Mouse (Mus musculus): Measurements from ENCODE around the gene Ino80e.

The Ino80e gene

DNA sequence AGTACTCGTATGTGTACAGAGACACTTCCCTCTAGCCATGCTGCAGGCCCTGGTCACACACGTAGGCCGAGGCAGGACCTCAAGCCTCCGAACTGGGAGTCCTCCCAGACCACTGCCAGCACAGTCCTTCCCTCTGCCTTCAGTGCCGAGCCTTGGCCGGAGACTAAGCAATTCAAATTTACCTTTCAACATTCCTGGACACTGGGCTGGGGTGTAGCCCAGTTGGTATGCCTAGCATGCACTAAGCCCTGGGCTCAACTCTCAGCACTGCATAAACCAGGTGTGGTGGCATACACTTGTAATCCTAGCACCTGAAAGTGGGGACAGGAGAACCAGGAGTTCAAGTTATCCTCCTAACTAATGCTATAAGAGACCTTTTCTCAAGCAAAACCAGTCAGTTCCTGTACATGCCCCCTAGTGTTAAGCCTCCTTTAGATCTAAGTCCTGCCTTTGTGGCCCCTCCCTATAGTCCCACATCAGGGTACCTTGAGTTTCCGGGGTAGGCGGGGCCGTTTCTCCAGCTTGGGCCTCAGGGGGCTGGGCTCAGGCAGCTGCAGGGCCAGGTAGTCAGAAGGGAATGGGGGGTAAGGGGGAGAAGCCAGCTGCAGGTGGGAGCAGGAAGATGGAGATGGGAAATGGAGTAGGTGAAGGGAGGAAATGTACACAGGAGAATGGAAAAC lies 5.3 kb downstream of the Ino80e start:
- DNase-seq (ENCODE audit: low read depth, low spot score): no peak

DNA sequence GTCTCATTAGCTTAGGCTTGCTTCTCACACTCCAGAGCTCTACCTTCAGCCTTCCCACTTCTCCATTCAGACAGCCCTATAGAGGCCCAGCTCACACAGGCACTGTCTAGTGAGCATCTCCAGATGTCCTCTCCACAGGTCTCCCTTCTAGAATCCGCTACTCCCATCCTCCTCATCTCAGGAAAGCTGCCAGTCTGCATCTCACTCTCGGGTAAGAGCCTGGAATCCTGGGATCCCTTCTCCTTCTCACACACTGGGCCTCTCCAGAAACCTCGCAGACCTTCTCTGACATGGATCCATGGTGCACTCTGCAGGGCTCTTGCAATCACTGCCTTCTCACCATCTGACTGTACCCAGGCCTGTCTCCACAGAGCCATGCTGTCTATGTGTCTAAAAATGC lies 6.5 kb downstream of the Ino80e start:
- DNase-seq (ENCODE audit: low read depth, low spot score): no peak

DNA sequence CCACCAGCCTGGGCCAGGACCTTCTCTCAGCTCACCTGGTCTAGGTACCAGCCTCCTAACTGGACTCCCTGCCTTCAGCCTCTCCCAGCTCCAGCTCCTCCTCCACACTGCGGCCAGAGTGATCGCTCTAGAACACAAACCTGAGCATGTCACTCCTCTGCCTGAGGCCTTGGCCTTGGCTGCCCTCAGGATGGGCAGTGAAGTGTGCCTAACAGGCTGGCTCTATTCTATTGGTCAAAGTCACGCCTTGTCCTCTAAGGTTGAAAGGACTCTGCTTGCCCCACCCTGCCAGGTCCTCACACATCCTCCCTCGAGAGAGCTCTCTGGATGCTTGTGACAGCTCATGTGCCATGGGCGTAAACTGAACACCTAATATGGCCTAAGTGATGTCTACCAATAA lies 8.7 kb downstream of the Ino80e start:
- no peak for DNase-seq (ENCODE audit: low read depth, low spot score)

DNA sequence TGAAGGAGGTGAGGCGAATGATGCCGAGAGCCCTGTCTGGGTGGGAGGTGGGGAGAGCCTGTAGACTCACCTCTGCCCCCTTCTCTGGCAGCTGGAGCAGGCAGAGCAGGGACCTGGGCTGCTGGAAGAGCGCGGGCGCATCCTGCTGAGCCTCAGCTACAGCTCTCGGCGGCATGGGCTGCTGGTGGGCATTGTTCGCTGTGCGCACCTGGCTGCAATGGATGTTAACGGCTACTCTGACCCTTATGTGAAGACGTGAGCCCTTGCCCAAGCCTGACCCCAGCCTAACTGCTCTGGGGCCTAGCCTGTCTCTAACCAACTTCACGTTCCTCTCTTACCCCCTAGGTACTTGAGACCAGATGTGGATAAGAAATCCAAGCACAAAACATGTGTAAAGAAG lies 11.0 kb downstream of the Ino80e start:
- DNase-seq (ENCODE audit: low read depth, low spot score): no peak

DNA sequence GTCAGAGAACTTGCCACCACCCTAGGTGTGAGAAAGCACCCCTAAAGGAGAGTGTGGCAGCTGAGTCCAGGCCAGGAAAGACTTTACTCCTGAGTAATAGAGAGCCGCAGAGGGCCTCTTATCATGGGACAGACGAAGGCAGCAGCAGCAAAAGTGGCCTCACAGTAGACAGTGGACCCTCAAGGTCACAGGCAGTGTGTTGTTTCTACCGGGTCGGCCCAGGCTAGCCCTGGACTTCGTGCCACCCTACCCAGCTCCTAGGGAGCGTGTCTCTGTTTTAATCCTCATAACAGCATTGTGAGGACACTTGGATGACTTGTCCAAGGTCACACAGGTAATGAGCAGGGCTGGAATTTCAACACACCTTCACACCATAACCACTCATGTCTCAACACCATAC lies 12.0 kb downstream of the Ino80e start:
- no peak for DNase-seq (ENCODE audit: low read depth, low spot score)

DNA sequence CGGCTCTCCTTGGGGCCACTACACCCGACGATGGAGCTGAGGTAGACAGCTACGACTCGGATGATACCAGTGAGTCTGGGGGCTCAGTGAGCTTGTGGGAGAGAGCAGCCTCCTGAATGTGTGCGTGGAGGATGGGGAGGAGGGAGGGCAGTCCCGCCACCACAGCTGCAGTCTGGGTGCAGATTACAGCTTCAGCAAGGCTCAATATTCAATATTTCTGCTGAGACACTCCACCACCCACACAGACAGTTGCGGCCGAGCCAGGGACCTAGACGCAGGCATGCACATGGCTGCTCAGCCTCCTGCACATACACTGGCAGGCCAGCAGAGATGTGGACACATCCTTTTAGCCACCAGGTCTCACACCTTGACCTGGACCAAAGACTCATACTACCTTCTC lies 13.4 kb downstream of the Ino80e start:
- DNase-seq (ENCODE audit: low read depth, low spot score): no peak

DNA sequence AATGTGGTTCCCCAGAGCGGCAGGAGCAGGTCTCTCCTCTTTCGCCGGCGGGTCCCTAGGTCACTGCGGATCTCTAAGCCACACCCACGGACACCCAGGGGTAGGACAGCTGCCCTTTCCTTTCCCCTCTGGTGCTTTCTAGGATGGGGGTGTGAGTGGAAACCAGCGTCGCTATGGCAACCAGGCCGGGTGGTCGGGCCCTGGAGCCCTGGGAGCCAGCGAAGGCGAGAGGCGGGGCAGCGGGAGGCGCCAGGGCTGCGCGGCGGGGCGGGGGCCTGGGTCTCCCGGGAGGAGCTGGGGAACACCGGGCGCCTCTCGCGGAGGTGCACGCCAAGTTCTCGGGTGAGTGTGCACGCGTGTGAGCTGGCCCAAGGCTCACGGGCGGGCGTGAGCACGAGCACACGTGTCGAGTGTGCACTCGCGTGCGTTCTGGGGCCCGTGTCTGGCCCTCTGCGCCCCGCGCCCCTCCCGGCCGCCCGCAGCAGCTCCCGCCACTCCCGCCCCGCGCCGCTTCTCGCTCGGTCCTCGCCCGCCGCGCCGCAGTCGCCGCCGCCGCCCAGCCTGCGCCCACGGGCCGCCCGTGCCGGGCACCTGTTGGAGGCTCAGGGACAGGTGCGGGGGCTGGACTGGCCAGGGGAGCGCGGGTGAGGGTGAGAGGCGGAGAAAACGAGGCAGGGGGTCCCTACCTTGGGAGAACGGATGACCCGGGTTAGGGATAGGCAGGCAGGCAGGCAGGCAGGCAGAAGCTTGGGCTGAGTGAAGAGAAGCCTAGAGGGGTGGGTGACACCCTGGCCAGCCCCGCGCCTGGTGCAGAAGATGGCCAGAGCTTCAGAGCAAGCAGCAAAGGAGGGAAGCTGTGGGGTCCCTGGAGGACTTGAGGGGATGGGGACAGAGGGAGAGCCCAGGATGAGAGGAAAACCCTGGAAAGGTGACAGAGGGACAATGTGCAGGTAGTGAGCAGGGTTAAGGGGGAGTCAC lies 14.5 kb downstream of the Ino80e start:
- DNase-seq (ENCODE audit: low read depth, low spot score): no peak

DNA sequence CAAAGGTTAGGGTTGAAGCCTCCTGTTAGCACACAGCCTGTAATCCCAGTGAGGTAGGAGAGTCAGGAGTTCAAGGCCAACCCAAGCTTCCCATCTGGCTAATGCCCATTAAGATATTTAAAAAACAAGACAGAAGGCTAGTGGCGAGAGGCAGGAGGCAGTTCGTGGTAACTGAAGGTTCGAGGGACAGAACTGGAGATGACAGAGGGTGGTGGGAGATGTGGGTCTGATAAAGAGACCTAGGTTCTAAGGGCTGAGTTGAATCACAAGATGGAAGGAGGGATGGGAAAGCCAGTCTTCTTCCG lies 15.1 kb downstream of the Ino80e start, which contains the start of gene Doc2a:
Gene Doc2a, plus strand, starts transcription at position 301 of the 305 bp plus-strand sequence.
- no peak for DNase-seq (ENCODE audit: low read depth, low spot score)

DNA sequence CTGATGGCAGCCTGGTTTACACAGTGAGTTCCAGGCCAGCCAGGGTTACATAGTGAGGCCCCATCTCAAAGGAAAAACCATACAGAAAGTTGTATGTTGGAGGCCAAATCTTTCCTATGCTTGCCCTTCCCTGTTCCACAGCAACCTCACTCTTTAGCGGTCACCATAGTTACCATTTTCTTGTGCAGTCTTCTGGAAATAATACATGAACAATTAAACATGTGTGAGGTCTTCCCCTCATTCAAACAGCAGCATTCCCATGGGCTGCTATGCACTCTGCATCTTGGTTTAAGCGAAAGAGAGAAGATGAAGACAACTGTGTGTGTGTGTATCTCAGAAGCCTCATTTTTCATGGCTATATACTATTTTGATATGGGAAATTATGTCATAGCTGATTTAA lies 16.7 kb downstream of the Ino80e start:
- DNase-seq (ENCODE audit: low read depth, low spot score): no peak

DNA sequence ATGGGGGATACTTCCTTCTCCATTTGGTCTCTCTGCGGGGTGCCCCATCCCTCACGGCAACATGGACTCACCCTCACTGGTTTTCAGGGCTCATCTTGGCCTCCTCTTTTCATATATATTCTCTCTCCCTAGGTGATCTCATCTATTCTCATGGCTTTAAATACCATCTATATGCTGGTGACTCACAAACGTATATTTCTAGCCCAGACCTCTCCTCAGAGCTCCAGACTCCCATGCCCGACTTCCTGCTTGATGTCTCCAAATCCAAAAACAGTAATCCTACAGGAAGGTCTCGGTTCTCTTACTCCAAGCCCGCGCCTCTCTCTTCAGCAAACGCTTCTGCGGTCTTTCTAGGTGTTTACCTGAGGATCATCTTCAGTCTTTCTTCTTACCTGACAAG lies 18.9 kb downstream of the Ino80e start:
- no peak for DNase-seq (ENCODE audit: low read depth, low spot score)

DNA sequence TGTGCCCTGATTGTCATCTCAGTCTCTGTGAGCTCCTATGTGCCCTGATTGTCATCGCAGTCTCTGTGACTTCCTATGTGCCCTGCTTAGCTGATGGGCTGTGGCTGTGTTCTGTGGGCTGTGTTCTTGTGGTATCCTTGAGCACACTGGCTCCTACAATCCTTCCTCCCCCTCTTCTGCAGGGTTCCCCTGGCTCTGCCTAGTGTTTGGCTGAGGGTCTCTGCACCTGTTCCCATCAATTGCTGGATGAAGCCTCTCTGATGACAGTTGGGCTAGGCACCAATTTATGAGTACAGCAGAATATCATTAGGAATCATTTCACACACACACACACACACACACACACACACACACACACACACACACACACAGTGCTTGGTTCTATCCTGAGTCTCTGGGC lies 28.9 kb downstream of the Ino80e start:
- no peak for DNase-seq (ENCODE audit: low read depth, low spot score)

DNA sequence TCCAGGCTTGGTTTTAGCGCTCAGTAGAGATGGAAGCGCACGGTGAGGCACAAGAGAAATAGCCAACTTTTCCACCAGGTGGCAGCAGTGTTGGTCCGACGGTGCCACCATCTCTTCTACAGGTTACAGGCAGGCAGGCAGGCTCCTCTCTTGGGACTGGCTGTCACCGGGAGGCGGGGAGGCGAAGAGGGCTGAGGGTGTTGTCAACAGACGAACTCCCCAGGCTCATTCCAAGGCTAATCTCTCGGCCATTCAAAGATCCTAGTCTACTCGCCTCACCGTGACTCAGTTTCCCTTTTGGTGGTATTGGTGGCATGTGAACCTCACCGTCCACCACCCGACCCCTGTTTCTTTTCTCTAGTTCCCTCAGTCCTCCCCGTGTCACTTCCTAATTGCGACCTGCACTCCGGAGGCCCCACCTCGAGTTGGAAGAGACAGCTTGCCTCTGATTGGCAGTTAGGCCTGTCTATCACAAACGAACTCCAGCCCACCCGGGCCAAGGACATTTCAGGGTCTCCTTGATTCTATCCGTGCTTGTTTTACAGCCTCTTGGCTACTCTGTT lies 30.1 kb downstream of the Ino80e start:
- DNase-seq (ENCODE audit: low read depth, low spot score): peak; percentile 29

DNA sequence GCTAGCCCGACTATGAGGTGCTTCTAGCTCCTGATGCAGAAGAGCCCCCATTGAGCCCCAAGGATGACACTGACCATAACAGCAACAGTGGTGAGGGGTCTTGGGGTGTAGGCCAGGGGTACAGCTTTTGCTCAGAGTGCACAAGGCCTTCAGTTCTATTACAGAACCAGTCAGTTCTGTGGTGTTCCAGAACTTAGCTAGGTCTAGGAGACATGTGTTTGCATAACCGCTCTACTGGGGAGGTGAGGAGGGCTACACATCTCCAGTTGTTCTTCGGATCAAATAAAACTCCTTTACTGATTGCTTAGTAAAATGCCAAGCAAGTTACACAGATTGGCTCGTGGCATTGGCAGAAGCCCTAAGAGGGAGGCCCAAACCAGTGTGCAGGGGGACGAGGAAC lies 30.6 kb downstream of the Ino80e start, which contains the start of gene 4930451I11Rik:
Gene 4930451I11Rik, minus strand, starts transcription at position 101 of the 400 bp plus-strand sequence.
- DNase-seq (ENCODE audit: low read depth, low spot score): no peak

DNA sequence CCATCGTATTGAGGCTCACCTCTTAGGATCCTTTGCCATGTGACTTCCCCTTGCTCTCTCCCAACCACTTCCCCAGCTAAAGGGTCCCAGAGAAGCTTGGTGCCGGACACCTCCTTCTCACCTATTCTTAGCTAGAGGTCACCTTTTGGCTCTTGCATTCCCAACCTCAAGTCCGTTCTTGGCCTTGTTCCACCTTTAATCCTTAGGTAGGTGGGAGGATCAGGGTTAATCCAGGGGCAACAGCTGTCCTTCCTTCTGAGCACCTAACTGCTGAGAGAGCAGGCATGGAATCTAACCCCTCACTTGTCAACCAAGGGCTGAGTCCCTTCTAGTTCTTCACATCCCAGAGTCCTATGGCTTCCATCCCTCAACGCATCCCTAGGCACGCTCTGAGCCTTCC lies 36.2 kb downstream of the Ino80e start:
- no peak for DNase-seq (ENCODE audit: low read depth, low spot score)

DNA sequence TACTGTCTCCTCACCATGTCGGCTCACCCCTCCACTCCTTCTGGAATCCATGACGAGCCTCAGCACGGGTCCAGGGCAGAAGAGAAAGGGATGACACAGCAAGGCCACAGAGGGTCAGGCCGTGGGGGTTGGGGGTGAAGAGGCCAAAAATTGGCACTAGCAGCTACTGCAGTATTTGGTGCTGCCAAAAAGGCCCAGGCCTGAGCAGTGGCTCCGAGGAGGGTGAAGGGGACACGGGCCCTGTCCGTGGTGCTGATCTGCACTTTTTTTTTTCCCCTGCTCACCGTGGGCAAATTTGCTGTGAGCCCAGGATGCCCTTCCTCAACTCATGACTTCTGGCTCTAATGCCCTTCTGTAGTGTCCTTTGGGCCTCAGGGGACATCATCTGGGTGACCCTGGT lies 36.8 kb downstream of the Ino80e start:
- DNase-seq (ENCODE audit: low read depth, low spot score): no peak

DNA sequence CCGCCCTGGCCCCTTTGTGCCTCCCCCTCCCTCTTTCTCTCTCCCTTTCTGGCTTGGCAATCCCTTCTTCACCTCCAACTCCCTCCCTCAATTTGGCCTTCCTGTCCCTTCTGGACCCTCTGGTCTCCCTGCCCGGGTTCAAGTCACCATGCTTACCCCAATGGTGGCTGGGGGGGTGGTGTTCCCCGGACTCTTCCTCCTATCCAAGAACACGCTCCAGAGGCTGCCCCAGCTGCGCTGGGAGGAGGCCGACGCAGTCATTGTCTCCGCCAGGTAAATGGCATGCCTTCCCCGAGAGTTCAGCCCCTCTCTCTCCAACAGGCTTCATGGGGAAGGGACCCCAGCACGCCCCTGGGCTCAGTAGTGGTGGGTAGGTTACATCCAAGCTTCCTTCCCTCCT lies 38.2 kb downstream of the Ino80e start:
- no peak for DNase-seq (ENCODE audit: low read depth, low spot score)

DNA sequence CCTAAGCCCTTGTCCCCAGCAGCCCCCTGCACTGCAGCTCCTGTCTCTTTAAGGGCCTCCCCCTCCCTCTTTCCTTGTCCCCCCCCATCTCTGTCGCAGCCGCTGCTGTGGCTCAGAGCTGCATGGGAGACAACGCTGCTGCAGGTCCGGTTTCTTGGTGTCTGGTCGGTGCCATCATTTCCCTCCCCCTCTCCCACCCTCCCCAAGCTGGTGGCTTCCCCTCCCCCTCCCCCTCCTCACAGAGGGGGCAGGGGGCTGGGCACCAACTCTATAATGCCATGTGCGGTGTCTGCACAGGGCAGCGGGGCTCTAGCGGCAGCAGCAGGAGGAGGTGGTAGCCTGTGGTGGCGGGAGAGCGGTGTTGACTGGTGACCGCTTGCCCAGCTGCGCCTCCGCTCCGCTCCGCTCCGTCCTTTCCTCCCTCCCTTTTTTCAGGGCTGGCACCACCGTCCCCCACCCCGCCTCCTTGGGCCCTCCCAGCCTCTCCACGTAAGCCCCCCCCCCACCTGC lies 38.9 kb downstream of the Ino80e start:
- DNase-seq (ENCODE audit: low read depth, low spot score): no peak

DNA sequence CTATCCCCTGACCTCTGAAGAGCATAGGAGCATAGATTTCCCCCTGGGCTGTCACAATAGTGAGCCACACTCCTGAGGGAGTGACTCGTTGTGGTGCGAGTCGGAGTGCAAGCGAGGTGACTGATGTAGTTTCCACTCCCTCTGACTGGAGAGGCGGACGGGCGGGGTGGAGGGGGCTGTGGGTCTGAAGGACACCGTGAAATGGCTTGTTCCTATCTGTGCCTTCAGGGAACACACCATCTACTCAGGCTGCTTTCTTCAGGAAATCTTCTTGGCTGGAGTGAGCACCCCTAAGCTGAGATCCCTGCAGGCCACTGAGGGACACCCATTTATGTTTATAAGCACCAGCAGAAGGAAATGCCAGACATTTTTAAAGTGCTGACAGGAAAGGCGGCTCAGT lies 39.4 kb downstream of the Ino80e start:
- no peak for DNase-seq (ENCODE audit: low read depth, low spot score)

DNA sequence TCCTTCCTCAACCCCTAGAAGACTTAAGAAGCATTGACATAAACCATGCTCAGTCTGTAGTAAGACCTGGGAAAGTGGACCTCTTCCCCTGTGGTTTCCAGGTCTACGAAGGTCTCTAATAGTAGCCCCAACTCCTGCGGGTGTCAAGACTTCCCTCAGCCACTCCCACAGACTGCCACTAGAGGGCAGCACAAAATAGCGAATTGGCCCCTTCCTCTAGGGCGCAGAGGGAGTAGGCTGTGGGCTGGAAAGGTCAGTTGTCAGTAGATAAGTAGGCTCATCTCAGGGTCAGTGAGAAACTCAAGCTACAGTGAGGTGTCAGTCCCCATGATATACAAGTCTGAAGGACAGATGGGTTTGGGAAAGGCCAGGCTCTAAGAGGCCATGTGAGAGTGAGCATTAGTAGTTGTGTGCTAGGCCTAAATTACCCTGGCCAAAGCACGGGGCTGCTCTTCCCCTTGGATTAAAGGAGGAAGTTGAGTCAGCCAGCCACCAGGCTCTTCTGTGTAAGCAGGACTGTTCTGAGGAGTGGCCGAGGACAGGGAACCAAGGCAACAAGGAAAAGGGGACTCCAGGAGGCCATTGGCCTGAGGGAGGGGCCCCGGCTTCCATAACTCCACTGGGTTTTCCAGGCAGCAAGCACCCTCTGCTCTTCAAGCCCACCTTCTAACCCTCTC lies 40.2 kb downstream of the Ino80e start:
- DNase-seq (ENCODE audit: low read depth, low spot score): peak; percentile 63

DNA sequence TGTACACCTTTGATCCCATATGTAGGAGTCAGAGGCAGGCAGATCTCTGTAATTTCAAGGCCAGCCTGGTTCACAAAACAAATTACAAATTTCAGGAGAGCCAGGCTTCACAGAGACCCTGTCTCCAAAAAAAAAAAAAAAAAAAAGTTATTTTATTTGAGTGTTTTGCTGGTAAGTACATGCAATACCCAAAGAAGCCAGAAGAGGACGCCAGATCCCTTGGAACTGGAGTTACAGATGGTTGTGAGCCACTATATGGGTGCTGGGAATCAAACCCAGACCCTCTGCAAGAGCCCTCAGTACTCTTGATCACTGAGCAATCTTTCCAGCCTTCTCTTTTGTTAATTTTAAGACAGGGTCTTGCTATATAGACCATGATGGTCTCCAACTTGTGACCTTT lies 43.4 kb downstream of the Ino80e start:
- DNase-seq (ENCODE audit: low read depth, low spot score): no peak

DNA sequence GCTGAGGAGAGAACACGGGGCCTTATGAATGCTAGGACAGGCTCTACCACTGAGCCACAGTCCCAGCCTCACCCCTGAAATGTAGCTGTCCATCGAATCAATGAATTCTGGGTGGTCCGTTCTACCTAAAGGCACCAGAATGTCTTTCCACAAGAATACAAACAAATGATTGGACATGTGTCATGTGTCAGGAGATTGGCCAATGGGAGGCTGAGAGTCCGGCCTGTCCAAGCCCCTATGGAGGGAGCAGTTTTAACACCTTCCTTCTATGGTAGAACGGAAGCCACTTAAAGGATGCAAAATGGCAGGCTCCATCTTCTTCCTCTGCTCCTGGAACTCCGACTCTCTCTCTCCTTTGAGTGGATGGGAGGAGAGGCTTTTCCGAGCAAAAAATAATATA lies 44.6 kb downstream of the Ino80e start:
- DNase-seq (ENCODE audit: low read depth, low spot score): no peak

DNA sequence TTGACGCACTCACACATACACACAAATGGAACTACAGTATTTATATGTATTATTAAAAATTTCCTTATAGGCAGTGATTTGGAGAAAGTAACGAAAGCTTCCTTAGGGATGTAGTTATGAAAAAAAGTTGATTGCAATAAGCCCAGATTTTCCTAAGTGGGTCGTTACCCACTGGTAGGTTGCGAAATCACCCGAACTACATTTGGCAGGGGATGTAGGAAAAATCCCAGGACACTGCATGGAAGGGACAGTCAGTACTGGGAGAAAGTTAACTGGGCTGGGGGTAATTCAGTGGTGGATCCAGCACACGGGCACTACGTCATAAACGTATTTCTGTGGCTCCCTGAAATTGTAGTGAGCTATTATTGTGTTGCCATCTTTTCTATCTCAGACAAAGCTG lies 45.7 kb downstream of the Ino80e start:
- no peak for DNase-seq (ENCODE audit: low read depth, low spot score)

All from c-Kit-negative CD71-positive TER-119-positive erythroid progenitor cells, embryonic 14.5 days (primary cell).